Mouse (Mus musculus): ENCODE data around the gene Hist2h2aa2. TPM values are rescaled to one million over a fixed set of nuclear protein-coding genes. Genes with fewer than 3 reads are reported as not detected.

Gene Hist2h2aa2
- total and polyA plus RNA-seq, 3 experiments, result 18.4 to 11,232 TPM; not detected in 1

DNA sequence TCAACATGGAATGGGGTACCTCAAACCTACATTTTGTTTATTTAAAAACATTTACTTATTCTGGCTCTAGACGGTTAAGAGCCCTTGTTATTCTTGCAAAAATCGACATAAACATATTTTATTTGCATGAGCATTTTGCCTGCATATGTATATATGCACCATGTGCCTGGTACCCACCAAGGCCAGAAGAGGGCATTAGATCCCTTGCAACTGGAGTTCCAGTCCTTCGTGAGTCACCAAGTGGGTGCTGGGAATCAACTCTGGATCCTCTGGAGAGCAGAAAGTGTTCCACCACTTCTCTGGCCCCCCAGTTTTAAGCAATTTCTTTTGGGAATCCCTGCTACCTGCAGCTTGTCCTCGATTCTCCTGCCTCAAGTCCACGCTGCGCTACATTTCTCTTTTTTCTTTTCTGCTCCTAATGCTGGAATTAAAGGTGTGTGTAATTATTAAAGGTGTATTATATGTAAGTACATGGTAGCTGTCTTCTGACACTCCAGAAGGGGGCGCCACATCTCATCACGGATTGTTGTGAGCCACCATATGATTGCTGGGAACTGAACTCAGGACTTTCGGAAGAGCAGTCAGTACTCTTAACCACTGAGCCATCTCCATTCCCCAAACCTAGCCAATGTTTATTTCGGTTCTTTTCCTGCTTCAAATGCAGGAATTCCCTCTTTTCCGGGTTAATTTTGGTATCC is 44.3 kb downstream of the Hist2h2aa2 start (continued):
- no peak for TF ChIP-seq ZNF384 (IDR thresholded peaks at IDR 0.05; ENCODE audit: low read depth, low read length)
- TF ChIP-seq ETS1 (IDR thresholded peaks at IDR 0.05; ENCODE audit: low read depth, low read length), result peak; percentile 31; the same call in 1 of the 2 replicates
- no peak for TF ChIP-seq MAFK (IDR thresholded peaks at IDR 0.05; ENCODE audit: borderline replicate concordance, low read depth, low read length)
- no peak; the same call in 1 of the 2 replicates for TF ChIP-seq BHLHE40 (IDR thresholded peaks at IDR 0.05; ENCODE audit: borderline replicate concordance, low read depth, low read length)
- no peak; the same call in 1 of the 2 replicates for TF ChIP-seq GATA1 (IDR thresholded peaks at IDR 0.05; ENCODE audit: low read depth, low read length)
- TF ChIP-seq EP300 (IDR thresholded peaks at IDR 0.05; ENCODE audit: low read depth in 1 of 2, low read length in 2 of 2), result no peak; a peak in 1 of 4 replicates
- no peak for TF ChIP-seq GABPA (IDR thresholded peaks at IDR 0.05; ENCODE audit: low read depth, low read length)
- no peak for TF ChIP-seq ZKSCAN1 (IDR thresholded peaks at IDR 0.05; ENCODE audit: low read depth, low read length)
- TF ChIP-seq MXI1 (IDR thresholded peaks at IDR 0.05; ENCODE audit: low read depth, low read length), result no peak
- 0 out of 2 replicates have a peak, but pooled peaks have one; percentile 58 for TF ChIP-seq E2F4 (IDR thresholded peaks at IDR 0.05; ENCODE audit: borderline replicate concordance, low read depth, low read length)
- peak; percentile 57 to 62 (median 59) for TF ChIP-seq CTCF (IDR thresholded peaks at IDR 0.05 in 2 of 3, conservative IDR thresholded peaks at IDR 0.05 in 1 of 3; ENCODE audit: control insufficient read depth in 1 of 3, insufficient read depth in 1 of 3, low read depth in 2 of 3, low read length in 3 of 3, poor library complexity in 1 of 3, severe bottlenecking in 1 of 3)
- peak; percentile 37; the same call in 1 of the 2 replicates for TF ChIP-seq SMC3 (IDR thresholded peaks at IDR 0.05; ENCODE audit: low read depth, low read length)
- no peak for TF ChIP-seq ELF1 (IDR thresholded peaks at IDR 0.05; ENCODE audit: low read depth, low read length)
- no peak for TF ChIP-seq USF1 (IDR thresholded peaks at IDR 0.05; ENCODE audit: low read depth, low read length)
- TF ChIP-seq ZMIZ1 (IDR thresholded peaks at IDR 0.05; ENCODE audit: low read depth, low read length), result 0 out of 2 replicates have a peak, but pooled peaks have one; percentile 13
- no peak; the same call in 1 of the 2 replicates for TF ChIP-seq MYB (IDR thresholded peaks at IDR 0.05; ENCODE audit: low read depth, low read length)
- TF ChIP-seq MYC (IDR thresholded peaks at IDR 0.05; ENCODE audit: low read depth, low read length), result peak; percentile 70; the same call in 1 of the 2 replicates
- no peak for TF ChIP-seq UBTF (IDR thresholded peaks at IDR 0.05; ENCODE audit: borderline replicate concordance, insufficient read depth, low read depth, low read length)
- no peak for TF ChIP-seq NRF1 (IDR thresholded peaks at IDR 0.05; ENCODE audit: insufficient read depth, low read depth, low read length, poor library complexity, severe bottlenecking)
- no peak for TF ChIP-seq MEF2A (IDR thresholded peaks at IDR 0.05; ENCODE audit: extremely low read depth, insufficient replicate concordance, low read depth, low read length, poor library complexity, severe bottlenecking)
- no peak for TF ChIP-seq POLR2AphosphoS5 (IDR thresholded peaks at IDR 0.05; ENCODE audit: borderline replicate concordance, low read depth, low read length)
- no peak for TF ChIP-seq TBP (IDR thresholded peaks at IDR 0.05; ENCODE audit: low read depth, low read length)

All from MEL (cell line).